Mouse (Mus musculus) lung, postnatal 0 days (tissue): ENCODE data around the gene Ift122. TPM values are rescaled to one million over a fixed set of nuclear protein-coding genes. Genes with fewer than 3 reads are reported as not detected.
A peak's percentile ranks its signal among the peaks of the same experiment; 100 is the strongest.

Experiments
- ATAC-seq: fragments of 200-750 bp; cut with Nextera tagmentation; 2 replicates; pipeline ENCODE4 v1.8.0; 2017; ENCODE audit warnings: moderate library complexity
- DNase-seq: peaks from one replicate; pipeline ENCODE4 v3.0.0-alpha.2; 2016; ENCODE audit warnings: low spot score
- H3K27ac ChIP-seq: fragments of 300-500 bp; sonication (generic); 2 replicates; pipeline ENCODE4 v1.5.1; 2014; ENCODE audit warnings: antibody characterized with exemption, mild to moderate bottlenecking, low read length, mixed read lengths
- H3K27me3 ChIP-seq: fragments of 300-500 bp; sonication (generic); replicated peaks from 2 replicates; pipeline ENCODE4 v1.6.1; 2014; ENCODE audit warnings: low read length, mixed read lengths; ENCODE audit not compliant: insufficient read depth
- H3K36me3 ChIP-seq: fragments of 300-500 bp; sonication (generic); 2 replicates; pipeline ENCODE4 v1.6.1; 2014; ENCODE audit warnings: low read length, mixed read lengths; ENCODE audit not compliant: insufficient read depth
- H3K4me1 ChIP-seq: fragments of 300-500 bp; sonication (generic); 2 replicates; pipeline ENCODE4 v1.6.1; 2014; ENCODE audit warnings: antibody characterized with exemption, low read depth, low read length, mixed read lengths; ENCODE audit not compliant: insufficient read depth
- H3K4me2 ChIP-seq: fragments of 300-500 bp; sonication (generic); replicated peaks from 2 replicates; pipeline ENCODE4 v1.6.1; 2014; ENCODE audit warnings: low read depth, mild to moderate bottlenecking, low read length, moderate library complexity, mixed read lengths
- H3K4me3 ChIP-seq: fragments of 300-500 bp; sonication (generic); 2 replicates; pipeline ENCODE4 v1.5.1; 2014; ENCODE audit warnings: low read depth, low read length
- H3K9ac ChIP-seq: fragments of 300-500 bp; sonication (generic); replicated peaks from 2 replicates; pipeline ENCODE4 v1.6.1; 2014; ENCODE audit warnings: low read depth, mild to moderate bottlenecking
- H3K9me3 ChIP-seq: fragments of 300-500 bp; sonication (generic); 2 replicates; pipeline ENCODE4 v1.6.1; 2016; ENCODE audit warnings: low read length, mixed read lengths
- CTCF ChIP-seq: IDR thresholded peaks from 2 replicates; pipeline ENCODE4 v1.5.1; 2016; ENCODE audit warnings: antibody characterized with exemption, mild to moderate bottlenecking
- EP300 ChIP-seq: IDR thresholded peaks from 2 replicates; pipeline ENCODE4 v1.6.1; 2016; ENCODE audit warnings: antibody characterized with exemption, mild to moderate bottlenecking, control low read depth
- WGBS: fragments of 180-500 bp; shearing (Covaris S2); extraction: QIAGEN DNeasy Blood & Tissue Kit; methylation state at CpG from one replicate; pipeline ENCODE4 v1.1.7; 2014; 5-methylcytosine and 5-hydroxymethylcytosine counted together
- polyA plus RNA-seq: library from polyadenylated mRNA; unstranded; fragments of >200 nt; fragmentation: Nextera tagmentation; extraction: Ambion mirVana; gene quantifications from 2 replicates; pipeline ENCODE4 v1.2.1, GENCODE M21; 2015

Ift122 gene
- polyA plus RNA-seq, 1 experiment from 2014 or later, result 8.3 TPM

DNA sequence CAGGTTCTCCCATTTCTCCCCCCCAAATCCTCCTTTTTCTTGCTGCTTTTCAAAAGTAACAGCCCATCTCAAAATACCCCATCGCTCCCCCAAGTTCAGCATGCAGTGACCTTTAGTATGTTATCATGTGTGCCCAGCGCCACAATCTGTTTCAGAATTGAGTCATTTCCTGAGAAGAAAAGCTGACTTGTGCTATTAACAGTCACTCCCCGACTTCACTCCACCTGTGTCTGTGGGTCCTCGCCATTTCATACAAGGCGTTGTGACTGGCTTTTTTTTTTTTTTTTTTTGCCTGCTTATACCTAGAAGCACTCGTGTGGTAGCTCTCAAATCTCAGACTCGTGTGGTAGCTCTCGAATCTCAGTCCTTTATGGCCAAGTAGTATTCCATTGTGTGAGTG lies 92.4 kb downstream of the Ift122 start:
- DNase-seq (no peak), ATAC-seq (no peak)
- Histone ChIP-seq H3K9ac (no peak overlapping the region), H3K9me3 (no peaks in the 10 kb centered on the region), H3K27ac (no peak overlapping the region), H3K27me3 (no peaks in the 10 kb centered on the region), H3K4me1 (no peaks in the 10 kb centered on the region; the same call in 1 of the 2 replicates), H3K36me3 (no peaks in the 10 kb centered on the region), H3K4me2 (no peak overlapping the region), H3K4me3 (no peak overlapping the region)
- 76% methylated on average over 8 of the region's 8 CpGs for WGBS
- TF ChIP-seq EP300, result no peak
- no peak for TF ChIP-seq CTCF

DNA sequence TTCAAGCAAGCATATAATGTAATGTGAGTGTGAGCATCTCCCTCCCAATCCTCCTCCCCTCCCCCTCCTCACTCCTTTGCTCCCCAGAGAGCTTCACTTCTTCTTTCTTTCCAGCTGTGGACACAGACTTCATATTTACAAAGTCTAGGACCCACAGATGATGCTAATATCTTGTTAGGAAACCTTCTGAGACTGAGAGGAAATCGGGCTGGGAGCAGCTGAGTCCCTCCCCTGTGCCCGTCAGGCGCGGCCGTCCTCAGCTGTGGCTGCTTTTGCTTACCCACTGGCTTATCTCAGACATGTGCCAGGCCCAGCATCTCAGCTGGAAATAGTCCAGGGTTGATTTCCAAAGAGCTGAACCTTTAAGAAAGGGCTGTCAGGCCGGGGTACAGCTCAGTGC lies 93.1 kb downstream of the Ift122 start:
- TF ChIP-seq CTCF, result no peak
- no peak for TF ChIP-seq EP300
- ATAC-seq, result peak; percentile 29; the same call in 1 of the 2 replicates
- Histone ChIP-seq H3K27ac (no peak overlapping the region), H3K27me3 (no peaks in the 10 kb centered on the region), H3K36me3 (no peaks in the 10 kb centered on the region), H3K9ac (no peak overlapping the region), H3K9me3 (no peaks in the 10 kb centered on the region), H3K4me2 (no peak overlapping the region), H3K4me1 (no peaks in the 10 kb centered on the region; the same call in 1 of the 2 replicates), H3K4me3 (no peak overlapping the region)
- 19% methylated on average over 6 of the region's 6 CpGs for WGBS
- peak; percentile 52 for DNase-seq

DNA sequence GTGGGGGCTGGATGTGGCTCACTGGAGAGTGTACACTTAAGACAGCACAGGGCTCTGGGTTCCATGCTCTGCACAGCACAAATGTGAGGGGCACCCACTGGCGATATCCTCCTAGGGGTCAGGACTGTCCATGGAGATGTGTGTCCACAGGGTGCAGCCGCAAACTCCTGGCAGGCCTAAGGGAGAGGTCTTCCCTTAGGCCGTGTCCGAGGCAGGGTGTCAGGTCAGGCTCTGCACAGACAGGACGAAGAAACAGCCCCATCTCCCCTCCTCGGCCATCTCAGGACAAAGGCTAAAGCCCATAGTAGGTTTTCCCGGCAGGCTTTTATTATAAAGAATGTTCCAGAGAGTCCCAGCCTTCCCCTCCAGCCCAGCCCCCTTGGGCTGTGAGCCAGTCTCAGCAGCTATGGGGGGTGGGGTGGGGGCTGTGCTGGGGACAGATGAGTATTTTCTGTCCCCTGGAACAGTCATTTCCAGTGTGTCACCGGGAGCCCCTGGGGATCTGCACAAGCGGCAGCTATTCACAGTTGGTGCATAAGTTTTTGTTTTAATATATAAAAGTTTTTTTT lies 101.3 kb downstream of the Ift122 start:
- Histone ChIP-seq H3K4me3 (no peak overlapping the region), H3K9ac (no peak overlapping the region), H3K9me3 (no peaks in the 10 kb centered on the region), H3K4me1 (peaks cover 22% of the 10 kb centered on the region), H3K27ac (no peak overlapping the region), H3K27me3 (no peaks in the 10 kb centered on the region), H3K4me2 (no peak overlapping the region), H3K36me3 (peaks cover 3% of the 10 kb centered on the region; the same call in 1 of the 2 replicates)
- ATAC-seq (0 out of 2 replicates have a peak, but pooled peaks have one; percentile 3), DNase-seq (peak; percentile 44)
- WGBS, result 60% methylated on average over 9 of the region's 9 CpGs
- no peak for TF ChIP-seq CTCF
- no peak for TF ChIP-seq EP300

DNA sequence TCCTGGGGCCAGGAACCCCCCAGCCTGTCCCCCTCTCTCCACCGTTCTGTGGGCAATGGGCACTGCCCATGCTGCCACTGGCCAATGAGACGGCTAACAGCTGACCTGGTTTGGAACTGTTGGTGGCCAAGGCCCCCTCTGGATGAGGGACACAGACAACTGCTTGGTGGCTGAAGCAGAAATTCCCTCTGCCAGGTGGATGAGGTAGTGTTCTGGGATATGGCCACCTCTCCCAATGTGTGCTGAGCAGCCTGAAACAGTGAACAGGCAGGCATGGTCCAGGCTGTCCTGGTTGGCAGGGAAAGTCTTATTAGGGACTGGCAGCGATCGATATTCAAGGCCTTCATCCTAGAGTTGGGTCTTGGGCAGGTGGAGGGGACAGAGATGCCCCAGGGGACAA lies 101.9 kb downstream of the Ift122 start:
- H3K4me3 ChIP-seq, result no peak overlapping the region
- no peak for TF ChIP-seq CTCF
- TF ChIP-seq EP300, result no peak
- H3K9ac ChIP-seq, result no peak overlapping the region
- H3K4me2 ChIP-seq, result no peak overlapping the region
- H3K36me3 ChIP-seq, result peaks cover 5% of the 10 kb centered on the region; the same call in 1 of the 2 replicates
- H3K27ac ChIP-seq, result 0 out of 2 replicates have a peak overlapping the region, but pooled peaks have one; percentile 20
- WGBS, result 80% methylated on average over 4 of the region's 4 CpGs
- H3K4me1 ChIP-seq, result peaks cover 23% of the 10 kb centered on the region
- no peak for ATAC-seq
- DNase-seq, result no peak
- H3K9me3 ChIP-seq, result no peaks in the 10 kb centered on the region
- H3K27me3 ChIP-seq, result no peaks in the 10 kb centered on the region

DNA sequence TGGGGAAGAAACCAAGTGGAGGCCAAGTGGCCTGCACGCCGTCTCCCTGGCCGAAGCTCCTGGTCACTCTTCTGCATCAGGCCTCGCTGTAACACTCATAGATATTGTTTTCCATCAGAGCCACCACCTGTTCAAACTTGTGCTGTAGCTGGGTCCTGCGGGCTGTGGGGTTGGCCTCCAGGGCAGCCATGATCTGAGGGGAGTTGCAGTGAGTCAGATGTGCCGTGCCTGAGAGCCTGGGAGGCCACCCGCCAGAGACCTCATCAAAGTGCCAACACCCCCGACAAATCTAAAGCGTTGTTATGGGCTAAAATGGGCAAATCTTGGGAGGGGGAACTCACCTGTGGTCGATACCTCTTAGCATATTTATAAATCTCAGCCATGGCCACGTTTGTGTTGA lies 102.4 kb downstream of the Ift122 start:
- Histone ChIP-seq H3K9me3 (no peaks in the 10 kb centered on the region), H3K27ac (0 out of 2 replicates have a peak overlapping the region, but pooled peaks have one; percentile 20), H3K36me3 (peaks cover 10% of the 10 kb centered on the region; the same call in 1 of the 2 replicates), H3K4me2 (no peak overlapping the region), H3K4me3 (no peak overlapping the region), H3K4me1 (peaks cover 23% of the 10 kb centered on the region), H3K9ac (no peak overlapping the region), H3K27me3 (no peaks in the 10 kb centered on the region)
- 81% methylated on average over 11 of the region's 11 CpGs for WGBS
- DNase-seq (no peak), ATAC-seq (no peak)
- TF ChIP-seq CTCF (no peak), EP300 (no peak)

DNA sequence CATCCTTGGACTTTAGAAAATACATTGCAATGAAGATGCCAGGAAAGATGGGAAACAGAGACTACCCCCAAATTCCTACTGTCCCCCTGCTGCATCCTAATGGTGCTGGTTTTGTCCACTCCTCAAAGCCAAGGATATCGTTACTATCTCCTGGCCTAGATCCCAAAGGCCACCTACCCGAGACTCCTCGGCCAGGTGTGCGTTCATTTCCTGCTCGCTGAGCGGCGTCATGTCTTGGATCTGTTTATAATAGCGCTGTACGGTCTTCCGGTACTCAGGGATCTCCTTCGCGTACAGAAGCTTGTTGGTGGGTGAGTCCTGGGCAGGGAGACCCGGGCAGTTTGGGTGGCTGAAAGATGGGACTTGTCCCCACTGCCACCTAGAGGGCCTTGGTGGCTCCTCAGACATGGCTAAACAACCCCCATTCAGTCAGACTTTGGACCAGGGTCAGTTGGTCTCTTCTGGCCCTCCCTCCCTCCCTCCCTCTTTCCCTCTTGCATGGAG lies 103.2 kb downstream of the Ift122 start:
- TF ChIP-seq EP300 (no peak), CTCF (peak; percentile 59)
- no peak for DNase-seq
- Histone ChIP-seq H3K4me3 (no peak overlapping the region), H3K9ac (no peak overlapping the region), H3K9me3 (no peaks in the 10 kb centered on the region), H3K27ac (no peak overlapping the region), H3K4me2 (no peak overlapping the region), H3K36me3 (peaks cover 11% of the 10 kb centered on the region; the same call in 1 of the 2 replicates), H3K4me1 (peaks cover 23% of the 10 kb centered on the region), H3K27me3 (no peaks in the 10 kb centered on the region)
- no peak for ATAC-seq
- WGBS, result 27% methylated on average over 13 of the region's 13 CpGs
